Mouse (Mus musculus) Patski (cell line): ENCODE measurements around the gene Klhl42. TPM values are rescaled to one million over a fixed set of nuclear protein-coding genes. Genes with fewer than 3 reads are reported as not detected.

Experiments used
- ATAC-seq: fragments of 100-300 bp; one replicate; pipeline ENCODE4 v1.8.0; 2021
- CTCF ChIA-PET: fragments of 350-600 bp; sonication (Branson Sonifier 250); formaldehyde crosslinking; loops from one replicate; lab custom pipeline; 2022; ENCODE audit warnings: inconsistent platforms; lab: Charles Lee
- POLR2A ChIA-PET: fragments of 350-600 bp; sonication (Branson Sonifier 250); formaldehyde crosslinking; loops from one replicate; lab custom pipeline; 2022; ENCODE audit warnings: antibody characterized with exemption, inconsistent platforms; lab: Charles Lee
- DNase-seq: peaks from one replicate; pipeline ENCODE4 v3.0.0-alpha.2; 2011; ENCODE audit warnings: low read depth, low spot score
- H3K27me3 ChIP-seq: fragments of 371-371 bp; one replicate; pipeline ENCODE4 v1.5.1; 2021
- CTCF ChIP-seq: fragments of 100-300 bp; IDR thresholded peaks from one replicate; pipeline ENCODE4 v1.5.1; 2021
- in situ Hi-C: fragments of 300-500 bp; cut with MboI; formaldehyde crosslinking; loops from 3 replicates; pipeline ENCODE4 v1.11.1; 2018; ENCODE audit warnings: low pct_unique_long_range_greater_than_20kb, mixed read lengths
- polyA plus RNA-seq: library from polyadenylated mRNA; unstranded; gene quantifications from one replicate; pipeline ENCODE4 v1.2.3, GENCODE M21; 2021

Gene Klhl42
- polyA plus RNA-seq, 1 experiment from 2014 or later: 9.8 TPM

GRCm38 (mm10) chr6:147061630-147062029, 29.5 kb upstream of the Klhl42 start:
- H3K27me3 ChIP-seq: no peaks in the 10 kb centered on the region
- in situ Hi-C loops: no loop called here
- POLR2A ChIA-PET: no interaction called here
- CTCF ChIA-PET: no interaction called here
- ATAC-seq (no peak), DNase-seq (no peak)
- no peak for TF ChIP-seq CTCF

GRCm38 (mm10) chr6:147062034-147062433, 29.1 kb upstream of the Klhl42 start:
- in situ Hi-C loops: no loop called here
- no peaks in the 10 kb centered on the region for H3K27me3 ChIP-seq
- ATAC-seq: no peak
- TF ChIP-seq CTCF: no peak
- CTCF ChIA-PET: no interaction called here
- DNase-seq: no peak
- POLR2A ChIA-PET: no interaction called here

GRCm38 (mm10) chr6:147062694-147063093, 28.5 kb upstream of the Klhl42 start:
- ChIA-PET CTCF (no interaction called here), POLR2A (no interaction called here)

GRCm38 (mm10) chr6:147064226-147064943, 26.8 kb upstream of the Klhl42 start:
- no peaks in the 10 kb centered on the region for H3K27me3 ChIP-seq
- ChIA-PET POLR2A (no interaction called here), CTCF (no interaction called here)
- no peak for TF ChIP-seq CTCF
- in situ Hi-C loops: no loop called here
- no peak for ATAC-seq
- no peak for DNase-seq

More at GRCm38 (mm10) chr6:147062694-147063093, 28.5 kb upstream of the Klhl42 start:
- no peak for TF ChIP-seq CTCF
- no peaks in the 10 kb centered on the region for H3K27me3 ChIP-seq
- ATAC-seq: no peak
- in situ Hi-C loops: no loop called here
- no peak for DNase-seq

- DNase-seq (no peak), ATAC-seq (no peak)
- in situ Hi-C loops: no loop called here
- ChIA-PET CTCF (interaction anchor here (1.2 kb wide), 1 partner anchor 17 kb away, joined by 3 read pairs; no protein-coding TSS in a partner anchor), POLR2A (no interaction called here)
- no peak for TF ChIP-seq CTCF
- no peaks in the 10 kb centered on the region for H3K27me3 ChIP-seq
Observed at GRCm38 (mm10) chr6:147064944-147065261, 26.3 kb upstream of the Klhl42 start.

- POLR2A ChIA-PET: interaction anchor here (0.7 kb wide), 1 partner anchor 10 kb away, joined by 3 read pairs; no protein-coding TSS in a partner anchor
- no peak for DNase-seq
- no peak for ATAC-seq
Observed at GRCm38 (mm10) chr6:147075808-147076387, 15.3 kb upstream of the Klhl42 start.

GRCm38 (mm10) chr6:147076878-147077277, 14.3 kb upstream of the Klhl42 start:
- no peaks in the 10 kb centered on the region for H3K27me3 ChIP-seq
- in situ Hi-C loops: no loop called here
- no peak for TF ChIP-seq CTCF
- ATAC-seq: no peak
- DNase-seq: no peak
- CTCF ChIA-PET: no interaction called here
- POLR2A ChIA-PET: no interaction called here

More at GRCm38 (mm10) chr6:147075808-147076387, 15.3 kb upstream of the Klhl42 start:
- H3K27me3 ChIP-seq: no peaks in the 10 kb centered on the region
- in situ Hi-C loops: no loop called here
- no peak for TF ChIP-seq CTCF
- CTCF ChIA-PET: no interaction called here

GRCm38 (mm10) chr6:147079919-147080318, 11.3 kb upstream of the Klhl42 start:
- no peak for ATAC-seq
- no peak for TF ChIP-seq CTCF

GRCm38 (mm10) chr6:147085398-147086040, 5.7 kb upstream of the Klhl42 start:
- in situ Hi-C loops: no loop called here
- DNase-seq (no peak), ATAC-seq (no peak)
- H3K27me3 ChIP-seq: no peaks in the 10 kb centered on the region
- ChIA-PET POLR2A (no interaction called here), CTCF (interaction anchor here (1.4 to 1.7 kb wide), 2 partner anchors 16 to 155 kb away, joined by 3 read pairs; no protein-coding TSS in a partner anchor)
- TF ChIP-seq CTCF: no peak

More at GRCm38 (mm10) chr6:147079919-147080318, 11.3 kb upstream of the Klhl42 start:
- CTCF ChIA-PET: no interaction called here
- POLR2A ChIA-PET: interaction anchor here (1.0 kb wide), 1 partner anchor 9 kb away, joined by 3 read pairs; no protein-coding TSS in a partner anchor
- in situ Hi-C loops: no loop called here
- no peaks in the 10 kb centered on the region for H3K27me3 ChIP-seq
- DNase-seq: no peak

- H3K27me3 ChIP-seq: no peaks in the 10 kb centered on the region
- TF ChIP-seq CTCF: no peak
- ATAC-seq: no peak
- CTCF ChIA-PET: interaction anchor here (0.8 kb wide), 1 partner anchor 154 kb away, joined by 3 read pairs; no protein-coding TSS in a partner anchor
- POLR2A ChIA-PET: interaction anchor here (0.6 kb wide), 1 partner anchor 1747 kb away, joined by 3 read pairs; no protein-coding TSS in a partner anchor
- no peak for DNase-seq
- in situ Hi-C loops: no loop called here
Observed at GRCm38 (mm10) chr6:147086594-147087225, 4.5 kb upstream of the Klhl42 start, which contains the start of gene Mansc4. Mansc4 (minus strand) TSS chr6:147087032.
